Mouse (Mus musculus): ENCODE measurements at regions not wholly inside any gene's neighbourhood (a gene's known extent, or its start where the extent isn't known, plus 50 kb on each side); places are given as distances from the start of the nearest gene placed in this dataset.

DNA sequence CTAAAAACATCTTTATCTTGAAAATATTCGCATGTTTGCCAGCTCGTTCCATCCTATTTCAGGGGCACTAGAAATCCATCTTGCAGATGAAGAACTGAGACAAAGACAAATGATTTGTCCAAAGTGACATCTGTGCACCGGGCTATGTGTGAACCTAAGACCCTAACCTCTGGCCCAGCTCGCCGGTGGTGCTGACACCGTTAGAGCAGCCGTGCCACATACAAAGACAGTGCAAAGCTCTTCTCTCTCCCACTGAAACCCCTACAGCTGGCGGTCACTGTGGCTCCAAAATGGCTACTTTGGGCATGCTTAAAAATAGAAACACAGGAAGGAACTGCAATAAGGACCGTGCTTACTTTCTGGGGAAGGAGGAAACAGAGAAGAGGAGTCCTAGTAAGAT, 215.6 kb upstream of the Gpc5 start:
- no peak overlapping the region for H3K4me3 ChIP-seq
- 29% methylated on average over 9 of the region's 9 CpGs for WGBS
- no peaks in the 10 kb centered on the region for H3K36me3 ChIP-seq
- no peak overlapping the region for H3K9ac ChIP-seq
- ATAC-seq (ENCODE audit: insufficient number of reproducible peaks, insufficient read depth, low FRiP score, low TSS enrichment) = no peak
- no peak overlapping the region for H3K4me2 ChIP-seq (replicated peaks)
- no peaks in the 10 kb centered on the region for H3K27me3 ChIP-seq
- H3K4me1 ChIP-seq = peaks cover 12% of the 10 kb centered on the region; the same call in 1 of the 2 replicates
- H3K9me3 ChIP-seq = no peaks in the 10 kb centered on the region
- H3K27ac ChIP-seq = 0 out of 2 replicates have a peak overlapping the region, but pooled peaks have one; percentile 25

DNA sequence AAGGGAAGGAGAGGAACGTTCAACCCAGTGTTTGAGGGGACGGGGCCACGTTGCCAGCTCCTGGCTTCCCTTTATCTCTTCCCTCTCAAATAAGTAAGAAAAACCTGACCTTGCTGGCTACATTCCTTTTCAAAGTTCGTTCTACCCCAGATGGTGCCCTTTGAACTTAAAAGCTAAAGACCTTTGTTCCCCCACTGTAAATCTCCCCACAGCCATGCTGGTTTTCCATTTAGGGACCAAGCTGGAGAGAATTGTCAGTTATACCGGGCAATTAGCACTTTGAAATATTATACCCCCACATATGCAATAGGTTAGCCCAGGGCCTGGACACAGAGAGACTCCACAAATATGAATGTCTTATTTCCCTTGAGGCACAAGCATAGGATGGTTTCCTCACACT, 214.5 kb upstream of the Gpc5 start:
- no peak overlapping the region for H3K4me2 ChIP-seq (replicated peaks)
- no peak for ATAC-seq (ENCODE audit: insufficient number of reproducible peaks, insufficient read depth, low FRiP score, low TSS enrichment)
- WGBS = 9% methylated on average over 5 of the region's 5 CpGs
- no peak overlapping the region for H3K4me3 ChIP-seq
- no peaks in the 10 kb centered on the region for H3K36me3 ChIP-seq
- peak overlapping the region; percentile 37; the same call in 1 of the 2 replicates for H3K27ac ChIP-seq
- no peaks in the 10 kb centered on the region for H3K27me3 ChIP-seq
- H3K4me1 ChIP-seq = peaks cover 12% of the 10 kb centered on the region; the same call in 1 of the 2 replicates
- no peaks in the 10 kb centered on the region for H3K9me3 ChIP-seq
- H3K9ac ChIP-seq = no peak overlapping the region

- Histone ChIP-seq H3K9ac (no peak overlapping the region), H3K9me3 (no peaks in the 10 kb centered on the region), H3K4me3 (no peak overlapping the region), H3K4me2 (replicated peaks) (no peak overlapping the region), H3K27ac (no peak overlapping the region), H3K27me3 (no peaks in the 10 kb centered on the region), H3K4me1 (peaks cover 12% of the 10 kb centered on the region; the same call in 1 of the 2 replicates), H3K36me3 (no peaks in the 10 kb centered on the region)
- ATAC-seq (ENCODE audit: insufficient number of reproducible peaks, insufficient read depth, low FRiP score, low TSS enrichment) = peak; percentile 79
- WGBS = 73% methylated on average over 4 of the region's 4 CpGs
These were observed 211.7 kb upstream of the Gpc5 start for GRCm38 (mm10) chr14:114880291-114880690.

DNA sequence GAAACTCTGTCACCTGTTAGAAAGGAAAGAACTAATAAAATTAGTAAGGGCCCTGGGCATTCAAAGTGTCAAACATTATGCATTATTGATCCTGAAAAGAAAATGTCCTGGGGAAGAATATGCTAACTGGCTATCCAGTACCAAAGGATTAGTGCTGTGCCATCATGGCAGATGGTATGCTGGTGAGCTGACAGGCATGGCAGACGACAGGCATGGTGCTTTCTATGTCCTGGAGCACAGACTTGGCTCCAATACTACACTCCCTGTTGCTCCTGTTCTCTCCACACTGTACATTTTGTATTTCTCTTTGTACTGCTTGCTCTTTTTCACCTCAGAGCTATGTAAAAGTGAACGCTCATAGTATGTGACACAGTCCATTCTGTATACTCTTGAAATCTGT, 187.9 kb upstream of the Gpc5 start:
- no peak overlapping the region for H3K4me2 ChIP-seq (replicated peaks)
- WGBS = 72% methylated on average over 2 of the region's 2 CpGs
- H3K27ac ChIP-seq = no peak overlapping the region
- ATAC-seq (ENCODE audit: insufficient number of reproducible peaks, insufficient read depth, low FRiP score, low TSS enrichment) = no peak
- H3K9me3 ChIP-seq = no peaks in the 10 kb centered on the region
- H3K9ac ChIP-seq = no peak overlapping the region
- H3K27me3 ChIP-seq = no peaks in the 10 kb centered on the region
- no peak overlapping the region for H3K4me3 ChIP-seq
- no peaks in the 10 kb centered on the region for H3K4me1 ChIP-seq
- H3K36me3 ChIP-seq = no peaks in the 10 kb centered on the region

DNA sequence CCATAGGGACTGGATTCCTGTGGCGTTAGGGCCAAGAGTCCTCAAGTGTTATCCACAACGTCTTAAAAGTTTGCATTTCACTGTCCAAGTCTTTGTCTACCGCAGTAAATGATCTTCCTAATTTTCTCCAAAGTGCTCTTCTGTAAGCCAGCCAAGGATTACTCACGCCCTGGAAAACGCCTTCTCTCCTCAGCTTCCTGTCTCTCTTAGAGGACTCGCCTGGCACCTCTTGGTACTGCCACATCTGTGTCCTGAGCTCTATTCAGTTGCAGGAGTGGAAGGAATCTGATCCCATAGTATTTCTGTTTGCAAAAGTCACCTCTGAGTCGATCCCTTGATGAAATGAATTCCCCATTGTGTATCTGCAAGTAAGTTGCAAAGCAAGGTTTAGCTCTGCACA, 179.7 kb upstream of the Gpc5 start:
- no peaks in the 10 kb centered on the region for H3K4me1 ChIP-seq
- H3K36me3 ChIP-seq = no peaks in the 10 kb centered on the region
- no peaks in the 10 kb centered on the region for H3K27me3 ChIP-seq
- H3K27ac ChIP-seq = no peak overlapping the region
- no peak overlapping the region for H3K4me2 ChIP-seq (replicated peaks)
- no peak overlapping the region for H3K9ac ChIP-seq
- H3K4me3 ChIP-seq = no peak overlapping the region
- ATAC-seq (ENCODE audit: insufficient number of reproducible peaks, insufficient read depth, low FRiP score, low TSS enrichment) = no peak
- WGBS = 65% methylated on average over 7 of the region's 7 CpGs
- no peaks in the 10 kb centered on the region for H3K9me3 ChIP-seq

DNA sequence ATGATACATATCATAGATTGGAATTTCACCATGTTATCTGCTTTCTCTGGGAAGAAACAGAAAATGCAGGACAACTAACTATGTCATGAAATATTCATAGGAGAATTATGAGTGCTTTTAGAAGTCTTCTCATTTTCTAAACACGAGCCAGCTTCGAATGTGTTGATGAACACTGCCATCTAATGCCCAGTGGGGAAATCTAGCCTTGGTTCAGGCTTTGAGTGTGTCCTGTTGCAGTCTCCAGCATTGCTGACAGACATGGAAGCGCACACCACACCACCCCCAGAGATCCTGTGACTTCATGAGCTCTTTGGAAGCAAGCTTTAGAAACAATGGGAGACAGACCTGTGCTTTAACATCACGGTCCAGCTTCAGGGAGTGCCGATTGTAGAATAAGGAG, 178.8 kb upstream of the Gpc5 start:
- Histone ChIP-seq H3K4me3 (no peak overlapping the region), H3K4me2 (replicated peaks) (no peak overlapping the region), H3K4me1 (no peaks in the 10 kb centered on the region), H3K9ac (no peak overlapping the region), H3K27me3 (no peaks in the 10 kb centered on the region), H3K9me3 (no peaks in the 10 kb centered on the region), H3K27ac (no peak overlapping the region), H3K36me3 (no peaks in the 10 kb centered on the region)
- 38% methylated on average over 5 of the region's 5 CpGs for WGBS
- no peak for ATAC-seq (ENCODE audit: insufficient number of reproducible peaks, insufficient read depth, low FRiP score, low TSS enrichment)

GRCm38 (mm10) chr14:114945744-114946143, 146.3 kb upstream of the Gpc5 start:
- Histone ChIP-seq H3K4me1 (peaks cover 3% of the 10 kb centered on the region; the same call in 1 of the 2 replicates), H3K9ac (no peak overlapping the region), H3K4me3 (no peak overlapping the region), H3K4me2 (replicated peaks) (no peak overlapping the region), H3K27me3 (no peaks in the 10 kb centered on the region), H3K9me3 (no peaks in the 10 kb centered on the region), H3K36me3 (no peaks in the 10 kb centered on the region), H3K27ac (no peak overlapping the region)
- 71% methylated on average over 6 of the region's 6 CpGs for WGBS
- 0 out of 2 replicates have a peak, but pooled peaks have one; percentile 10 for ATAC-seq (ENCODE audit: insufficient number of reproducible peaks, insufficient read depth, low FRiP score, low TSS enrichment)

- Histone ChIP-seq H3K27me3 (no peaks in the 10 kb centered on the region), H3K9ac (no peak overlapping the region), H3K9me3 (no peaks in the 10 kb centered on the region), H3K27ac (no peak overlapping the region), H3K4me3 (no peak overlapping the region), H3K4me2 (replicated peaks) (no peak overlapping the region), H3K36me3 (no peaks in the 10 kb centered on the region), H3K4me1 (peaks cover 3% of the 10 kb centered on the region; the same call in 1 of the 2 replicates)
- WGBS = 69% methylated on average over 7 of the region's 7 CpGs
- ATAC-seq (ENCODE audit: insufficient number of reproducible peaks, insufficient read depth, low FRiP score, low TSS enrichment) = no peak
These were observed 145.7 kb upstream of the Gpc5 start for GRCm38 (mm10) chr14:114946321-114946720.

GRCm38 (mm10) chr14:114948341-114949155, 143.5 kb upstream of the Gpc5 start:
- Histone ChIP-seq H3K36me3 (no peaks in the 10 kb centered on the region), H3K4me1 (peaks cover 11% of the 10 kb centered on the region), H3K9ac (no peak overlapping the region), H3K4me3 (no peak overlapping the region), H3K9me3 (no peaks in the 10 kb centered on the region), H3K4me2 (replicated peaks) (peak overlapping the region; percentile 31), H3K27ac (peak overlapping the region; percentile 65; the same call in 1 of the 2 replicates), H3K27me3 (no peaks in the 10 kb centered on the region)
- no peak for ATAC-seq (ENCODE audit: insufficient number of reproducible peaks, insufficient read depth, low FRiP score, low TSS enrichment)
- WGBS = 51% methylated on average over 21 of the region's 21 CpGs

- Histone ChIP-seq H3K9ac (no peak overlapping the region), H3K36me3 (no peaks in the 10 kb centered on the region)
These were observed 142.9 kb upstream of the Gpc5 start for GRCm38 (mm10) chr14:114949156-114949496.

DNA sequence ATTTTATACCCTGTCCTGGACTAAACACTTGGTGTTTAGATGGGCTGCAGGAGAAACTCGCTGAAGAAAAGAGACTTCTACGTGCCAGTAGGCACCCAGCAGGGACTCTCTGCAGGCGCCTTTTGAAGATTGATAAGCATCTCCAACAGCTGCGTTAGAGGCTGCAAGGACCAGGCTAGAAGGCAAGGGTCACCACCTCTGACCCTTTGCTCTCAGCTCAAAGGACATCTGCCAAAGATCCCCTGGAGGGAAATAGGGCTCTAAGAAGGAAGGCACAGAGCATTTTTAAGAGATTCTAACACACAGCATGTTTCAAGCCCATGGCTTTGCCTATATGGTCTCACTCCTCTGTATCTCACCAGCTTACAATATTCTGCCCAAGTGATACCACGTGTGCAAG, 139.7 kb upstream of the Gpc5 start:
- Histone ChIP-seq H3K9ac (no peak overlapping the region), H3K36me3 (no peaks in the 10 kb centered on the region), H3K4me3 (no peak overlapping the region), H3K27me3 (no peaks in the 10 kb centered on the region), H3K27ac (no peak overlapping the region), H3K4me1 (peaks cover 11% of the 10 kb centered on the region), H3K9me3 (no peaks in the 10 kb centered on the region), H3K4me2 (replicated peaks) (no peak overlapping the region)
- no peak for ATAC-seq (ENCODE audit: insufficient number of reproducible peaks, insufficient read depth, low FRiP score, low TSS enrichment)
- 4% methylated on average over 5 of the region's 5 CpGs for WGBS

More at GRCm38 (mm10) chr14:114949156-114949496, 142.9 kb upstream of the Gpc5 start:
- ATAC-seq (ENCODE audit: insufficient number of reproducible peaks, insufficient read depth, low FRiP score, low TSS enrichment) = no peak
- 55% methylated on average over 5 of the region's 5 CpGs for WGBS
- peaks cover 11% of the 10 kb centered on the region for H3K4me1 ChIP-seq
- H3K9me3 ChIP-seq = no peaks in the 10 kb centered on the region
- H3K4me2 ChIP-seq (replicated peaks) = peak overlapping the region; percentile 31; the same call in 1 of the 2 replicates
- H3K4me3 ChIP-seq = no peak overlapping the region
- 0 out of 2 replicates have a peak overlapping the region, but pooled peaks have one; percentile 65 for H3K27ac ChIP-seq
- H3K27me3 ChIP-seq = no peaks in the 10 kb centered on the region

DNA sequence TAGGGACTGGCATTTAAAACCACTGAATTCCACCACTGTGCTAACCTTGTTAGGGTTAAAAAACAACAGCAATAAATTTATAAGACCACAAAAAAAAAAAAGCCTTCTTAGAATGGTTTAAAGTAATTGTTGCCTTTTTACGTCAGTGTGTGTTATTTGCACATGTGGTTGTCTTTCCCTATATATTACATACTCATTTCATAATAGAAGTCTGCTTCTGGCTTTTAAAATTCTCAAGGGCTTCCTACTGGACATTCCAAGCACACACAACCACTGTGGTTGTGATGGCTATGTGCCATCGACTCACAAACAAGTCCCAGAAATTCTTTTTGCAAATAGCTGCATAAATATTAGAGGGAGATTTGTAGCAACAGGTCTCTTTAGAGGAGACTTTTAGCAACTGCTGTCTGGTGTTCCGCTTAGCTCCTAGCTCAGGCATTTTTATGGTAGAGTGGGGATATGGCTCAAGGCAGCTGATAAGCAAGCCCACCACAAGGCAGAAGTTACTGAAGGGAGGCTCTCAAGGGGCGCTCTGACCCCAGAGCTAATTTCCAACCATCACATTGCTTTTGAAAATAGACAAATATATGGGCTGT, 138.8 kb upstream of the Gpc5 start:
- Histone ChIP-seq H3K4me3 (no peak overlapping the region), H3K4me2 (replicated peaks) (no peak overlapping the region), H3K36me3 (no peaks in the 10 kb centered on the region), H3K9ac (no peak overlapping the region), H3K27ac (no peak overlapping the region), H3K9me3 (no peaks in the 10 kb centered on the region), H3K27me3 (no peaks in the 10 kb centered on the region), H3K4me1 (peaks cover 11% of the 10 kb centered on the region)
- WGBS = 27% methylated on average over 4 of the region's 4 CpGs
- ATAC-seq (ENCODE audit: insufficient number of reproducible peaks, insufficient read depth, low FRiP score, low TSS enrichment) = no peak

All from embryonic facial prominence, embryonic 12.5 days (tissue).